Mouse (Mus musculus) cerebellum, adult 2 months (tissue): ENCODE measurements at regions not wholly inside any gene's neighbourhood (a gene's known extent, or its start where the extent isn't known, plus 50 kb on each side); places are given as distances from the start of the nearest gene placed in this dataset.

ENCODE experiments used
- CTCF ChIP-seq: fragments of 200-500 bp; IDR thresholded peaks from 2 replicates; pipeline ENCODE4 v1.5.1; 2011; ENCODE audit warnings: low read depth, mild to moderate bottlenecking, control low read depth, low read length, moderate library complexity, borderline replicate concordance; ENCODE audit not compliant: insufficient read depth
- POLR2A ChIP-seq: fragments of 200-500 bp; IDR thresholded peaks from 2 replicates; pipeline ENCODE4 v1.6.1; 2011; ENCODE audit warnings: low read length, control low read depth, borderline replicate concordance; ENCODE audit not compliant: insufficient read depth

GRCm38 (mm10) chr14:15934729-15935128, 314.4 kb upstream of the Ngly1 start:
- TF ChIP-seq CTCF: no peak
- TF ChIP-seq POLR2A: no peak
